Mouse (Mus musculus) retina, postnatal 7 days (tissue): ENCODE data around the gene Phlda2.

ENCODE experiments used
- DNase-seq: peaks from one replicate; pipeline ENCODE4 v3.0.0-alpha.2; 2012; ENCODE audit warnings: low read depth, low spot score

The Phlda2 gene

GRCm38 (mm10) chr7:143501643-143502417 lies 1.1 kb downstream of the Phlda2 start:
- DNase-seq: peak; percentile 13

GRCm38 (mm10) chr7:143500912-143501311 lies 2.0 kb downstream of the Phlda2 start:
- no peak for DNase-seq

- no peak for DNase-seq
Measured at GRCm38 (mm10) chr7:143498584-143498983, 4.4 kb downstream of the Phlda2 start.

GRCm38 (mm10) chr7:143495104-143495961 lies 7.6 kb downstream of the Phlda2 start:
- DNase-seq: no peak

GRCm38 (mm10) chr7:143493616-143494126 lies 9.3 kb downstream of the Phlda2 start:
- no peak for DNase-seq

GRCm38 (mm10) chr7:143489735-143490134 lies 13.2 kb downstream of the Phlda2 start:
- DNase-seq: no peak

- no peak for DNase-seq
Measured at GRCm38 (mm10) chr7:143482541-143482940, 20.4 kb downstream of the Phlda2 start.

GRCm38 (mm10) chr7:143481806-143482387 lies 21.1 kb downstream of the Phlda2 start:
- DNase-seq: no peak

- DNase-seq: no peak
Measured at GRCm38 (mm10) chr7:143480498-143480897, 22.5 kb downstream of the Phlda2 start.

GRCm38 (mm10) chr7:143477800-143478199 lies 25.1 kb downstream of the Phlda2 start:
- no peak for DNase-seq

GRCm38 (mm10) chr7:143476702-143477335 lies 26.1 kb downstream of the Phlda2 start:
- DNase-seq: no peak

GRCm38 (mm10) chr7:143475876-143476275 lies 27.1 kb downstream of the Phlda2 start:
- DNase-seq: no peak

- DNase-seq: no peak
Measured at GRCm38 (mm10) chr7:143474811-143475210, 28.1 kb downstream of the Phlda2 start.

GRCm38 (mm10) chr7:143473347-143474101 lies 29.4 kb downstream of the Phlda2 start, which contains the start of gene Slc22a18:
Slc22a18 (plus strand) TSS chr7:143473736.
- no peak for DNase-seq

- DNase-seq: peak; percentile 57
Measured at GRCm38 (mm10) chr7:143469946-143470345, 33.0 kb downstream of the Phlda2 start.

GRCm38 (mm10) chr7:143467714-143468113 lies 35.2 kb downstream of the Phlda2 start:
- no peak for DNase-seq

GRCm38 (mm10) chr7:143466099-143466677 lies 36.8 kb downstream of the Phlda2 start:
- DNase-seq: peak; percentile 71

GRCm38 (mm10) chr7:143464811-143465560 lies 38.0 kb downstream of the Phlda2 start:
- no peak for DNase-seq

GRCm38 (mm10) chr7:143463865-143464415 lies 39.0 kb downstream of the Phlda2 start:
- peak; percentile 74 for DNase-seq
